Mouse (Mus musculus) heart, embryonic 10.5 days (tissue): ENCODE results near the gene Rnft1. TPM values are rescaled to one million over a fixed set of nuclear protein-coding genes. Genes with fewer than 3 reads are reported as not detected.
"Not testable (repeated sequence)": the region's sequence is repeated elsewhere in the genome, so short reads cannot be mapped to it uniquely, and the experiment has no call there.

Experiments used
- DNase-seq: peaks from one replicate; pipeline ENCODE4 v3.0.0-alpha.2; 2017; ENCODE audit warnings: low spot score
- H3K27ac ChIP-seq: fragments of 300-500 bp; sonication (generic); 2 replicates; pipeline ENCODE4 v1.5.1; 2016; ENCODE audit warnings: mild to moderate bottlenecking
- H3K27me3 ChIP-seq: fragments of 300-500 bp; sonication (generic); 2 replicates; pipeline ENCODE4 v1.6.1; 2016; ENCODE audit warnings: mild to moderate bottlenecking; ENCODE audit not compliant: poor library complexity, insufficient read depth, severe bottlenecking
- H3K36me3 ChIP-seq: fragments of 300-500 bp; sonication (generic); 2 replicates; pipeline ENCODE4 v1.6.1; 2016; ENCODE audit warnings: mild to moderate bottlenecking, moderate library complexity
- H3K4me1 ChIP-seq: fragments of 300-500 bp; sonication (generic); 2 replicates; pipeline ENCODE4 v1.6.1; 2016; ENCODE audit warnings: mild to moderate bottlenecking
- H3K4me3 ChIP-seq: fragments of 300-500 bp; sonication (generic); 2 replicates; pipeline ENCODE4 v1.5.1; 2016; ENCODE audit warnings: mild to moderate bottlenecking, moderate library complexity
- H3K9me3 ChIP-seq: fragments of 300-500 bp; sonication (generic); 2 replicates; pipeline ENCODE4 v1.6.1; 2016; ENCODE audit warnings: mild to moderate bottlenecking, moderate library complexity
- WGBS: fragments of 180-500 bp; shearing (Covaris S2); methylation state at CpG from one replicate; pipeline ENCODE4 v1.1.7; 2016; 5-methylcytosine and 5-hydroxymethylcytosine counted together
- polyA plus RNA-seq: library from polyadenylated mRNA; unstranded; fragments of >200 nt; fragmentation: Nextera tagmentation; extraction: Ambion mirVana; gene quantifications from 2 replicates; pipeline ENCODE4 v1.2.1, GENCODE M21; 2016

The Rnft1 gene
- polyA plus RNA-seq: 37.6 and 43.2 TPM in 2 replicates

GRCm38 (mm10) chr11:86484101-86484868 is at the start of gene Rnft1:
Gene Rnft1 (plus strand): TSS chr11:86484657.
- peak within 1 kb of the TSS; percentile 91 for H3K27ac ChIP-seq

GRCm38 (mm10) chr11:86436843-86437242 is 47.6 kb upstream of the Rnft1 start:
- no peak for DNase-seq

More at GRCm38 (mm10) chr11:86484101-86484868, at the start of gene Rnft1:
- no peaks in the 10 kb centered on the region for H3K9me3 ChIP-seq
- WGBS: under 1% methylated on average over 67 of the region's 68 CpGs
- peak; percentile 99 for DNase-seq
- peaks cover 1% of the 10 kb centered on the region; the same call in 1 of the 2 replicates for H3K36me3 ChIP-seq
- peak within 1 kb of the TSS; percentile 77 for H3K4me3 ChIP-seq
- H3K4me1 ChIP-seq: peaks cover 8% of the 10 kb centered on the region
- no peaks in the 10 kb centered on the region for H3K27me3 ChIP-seq

GRCm38 (mm10) chr11:86438261-86438660 is 46.2 kb upstream of the Rnft1 start:
- DNase-seq: no peak
- no peaks in the 10 kb centered on the region for H3K9me3 ChIP-seq
- 0 out of 2 replicates have a peak, but pooled peaks cover 5% of the 10 kb centered on the region for H3K4me1 ChIP-seq
- no peaks in the 10 kb centered on the region for H3K36me3 ChIP-seq
- 50% methylated on average over 4 of the region's 4 CpGs for WGBS
- no peaks in the 10 kb centered on the region for H3K27me3 ChIP-seq
- no peak overlapping the region for H3K4me3 ChIP-seq
- H3K27ac ChIP-seq: no peak overlapping the region

More at GRCm38 (mm10) chr11:86436843-86437242, 47.6 kb upstream of the Rnft1 start:
- Histone ChIP-seq H3K4me3 (no peak overlapping the region), H3K27me3 (no peaks in the 10 kb centered on the region), H3K9me3 (no peaks in the 10 kb centered on the region), H3K4me1 (0 out of 2 replicates have a peak, but pooled peaks cover 5% of the 10 kb centered on the region), H3K36me3 (no peaks in the 10 kb centered on the region), H3K27ac (no peak overlapping the region)
- WGBS: 12% methylated on average over 5 of the region's 5 CpGs

- no peak overlapping the region for H3K4me3 ChIP-seq
- peaks cover 19% of the 10 kb centered on the region for H3K4me1 ChIP-seq
- no peak overlapping the region for H3K27ac ChIP-seq
- no peaks in the 10 kb centered on the region for H3K27me3 ChIP-seq
- no peak for DNase-seq
- H3K36me3 ChIP-seq: no peaks in the 10 kb centered on the region
- no peaks in the 10 kb centered on the region for H3K9me3 ChIP-seq
- 63% methylated on average over 5 of the region's 5 CpGs for WGBS
Measured at GRCm38 (mm10) chr11:86440791-86441190, 43.7 kb upstream of the Rnft1 start.

- Histone ChIP-seq H3K9me3 (no peaks in the 10 kb centered on the region), H3K27ac (no peak overlapping the region), H3K27me3 (no peaks in the 10 kb centered on the region), H3K4me3 (no peak overlapping the region), H3K36me3 (no peaks in the 10 kb centered on the region), H3K4me1 (no peaks in the 10 kb centered on the region)
- no peak for DNase-seq
- WGBS: 85% methylated on average over 5 of the region's 5 CpGs
Measured at GRCm38 (mm10) chr11:86453991-86454390, 30.5 kb upstream of the Rnft1 start.

GRCm38 (mm10) chr11:86457545-86457944 is 26.9 kb upstream of the Rnft1 start:
- no peaks in the 10 kb centered on the region for H3K4me1 ChIP-seq
- WGBS: 77% methylated on average over 6 of the region's 6 CpGs

GRCm38 (mm10) chr11:86458866-86459265 is 25.6 kb upstream of the Rnft1 start:
- Histone ChIP-seq H3K27me3 (no peaks in the 10 kb centered on the region), H3K4me3 (no peak overlapping the region), H3K9me3 (no peaks in the 10 kb centered on the region), H3K36me3 (no peaks in the 10 kb centered on the region), H3K27ac (no peak overlapping the region), H3K4me1 (no peaks in the 10 kb centered on the region)
- 85% methylated on average over 6 of the region's 6 CpGs for WGBS
- no peak for DNase-seq

More at GRCm38 (mm10) chr11:86457545-86457944, 26.9 kb upstream of the Rnft1 start:
- Histone ChIP-seq H3K36me3 (no peaks in the 10 kb centered on the region), H3K4me3 (no peak overlapping the region), H3K27me3 (no peaks in the 10 kb centered on the region), H3K27ac (no peak overlapping the region), H3K9me3 (no peaks in the 10 kb centered on the region)
- no peak for DNase-seq

GRCm38 (mm10) chr11:86462579-86462978 is 21.9 kb upstream of the Rnft1 start:
- H3K4me1 ChIP-seq: no peaks in the 10 kb centered on the region
- H3K4me3 ChIP-seq: no peak overlapping the region
- H3K36me3 ChIP-seq: no peaks in the 10 kb centered on the region
- no peak overlapping the region for H3K27ac ChIP-seq
- no peak for DNase-seq
- H3K27me3 ChIP-seq: no peaks in the 10 kb centered on the region
- H3K9me3 ChIP-seq: no peaks in the 10 kb centered on the region

- not testable (repeated sequence) for H3K27me3 ChIP-seq, H3K36me3 ChIP-seq, H3K27ac ChIP-seq, H3K4me3 ChIP-seq, H3K9me3 ChIP-seq
- peaks cover 15% of the 10 kb centered on the region; the same call in 1 of the 2 replicates for H3K4me1 ChIP-seq
- WGBS: 16% methylated on average over 8 of the region's 8 CpGs
- peak; percentile 83 for DNase-seq
Measured at GRCm38 (mm10) chr11:86464275-86464674, 20.2 kb upstream of the Rnft1 start.

GRCm38 (mm10) chr11:86468345-86468744 is 16.1 kb upstream of the Rnft1 start:
- no peaks in the 10 kb centered on the region for H3K27me3 ChIP-seq
- peaks cover 19% of the 10 kb centered on the region for H3K4me1 ChIP-seq
- no peaks in the 10 kb centered on the region for H3K36me3 ChIP-seq
- DNase-seq: no peak
- WGBS: 74% methylated on average over 8 of the region's 8 CpGs
- H3K27ac ChIP-seq: no peak overlapping the region
- H3K9me3 ChIP-seq: no peaks in the 10 kb centered on the region
- H3K4me3 ChIP-seq: no peak overlapping the region

GRCm38 (mm10) chr11:86468971-86469370 is 15.5 kb upstream of the Rnft1 start:
- Histone ChIP-seq H3K36me3 (no peaks in the 10 kb centered on the region), H3K4me1 (peaks cover 19% of the 10 kb centered on the region), H3K4me3 (no peak overlapping the region), H3K27me3 (no peaks in the 10 kb centered on the region), H3K9me3 (no peaks in the 10 kb centered on the region), H3K27ac (peak overlapping the region; percentile 42; the same call in 1 of the 2 replicates)
- 62% methylated on average over 4 of the region's 4 CpGs for WGBS
- DNase-seq: no peak

- peaks cover 19% of the 10 kb centered on the region for H3K4me1 ChIP-seq
- H3K9me3 ChIP-seq: no peaks in the 10 kb centered on the region
- H3K27me3 ChIP-seq: no peaks in the 10 kb centered on the region
- 63% methylated on average over 6 of the region's 6 CpGs for WGBS
- no peak overlapping the region for H3K4me3 ChIP-seq
- H3K36me3 ChIP-seq: no peaks in the 10 kb centered on the region
- no peak for DNase-seq
- peak overlapping the region; percentile 83; the same call in 1 of the 2 replicates for H3K27ac ChIP-seq
Measured at GRCm38 (mm10) chr11:86471785-86472184, 12.7 kb upstream of the Rnft1 start.

GRCm38 (mm10) chr11:86472771-86473171 is 11.7 kb upstream of the Rnft1 start:
- no peaks in the 10 kb centered on the region for H3K36me3 ChIP-seq
- H3K4me3 ChIP-seq: peak overlapping the region; percentile 17; the same call in 1 of the 2 replicates
- DNase-seq: no peak
- peak overlapping the region; percentile 83 for H3K27ac ChIP-seq
- no peaks in the 10 kb centered on the region for H3K27me3 ChIP-seq
- no peaks in the 10 kb centered on the region for H3K9me3 ChIP-seq
- peaks cover 18% of the 10 kb centered on the region for H3K4me1 ChIP-seq
- 24% methylated on average over 7 of the region's 7 CpGs for WGBS
